Mouse (Mus musculus) limb, embryonic 11.5 days (tissue): ENCODE results near the gene Prc1. TPM values are rescaled to one million over a fixed set of nuclear protein-coding genes. Genes with fewer than 3 reads are reported as not detected.
"Not testable (repeated sequence)": the region's sequence is repeated elsewhere in the genome, so short reads cannot be mapped to it uniquely, and the experiment has no call there.

Experiments
- ATAC-seq: fragments of 200-750 bp; cut with Nextera tagmentation; 2 replicates; pipeline ENCODE4 v1.8.0; 2017; ENCODE audit warnings: low read depth; ENCODE audit not compliant: insufficient number of reproducible peaks, low FRiP score, low TSS enrichment
- DNase-seq: peaks from one replicate; pipeline ENCODE4 v3.0.0-alpha.2; 2015; ENCODE audit warnings: low spot score
- H3K27ac ChIP-seq: fragments of 300-500 bp; sonication (generic); replicated peaks from 2 replicates; pipeline ENCODE4 v1.5.1; 2014; ENCODE audit warnings: low read depth, mild to moderate bottlenecking, low read length
- H3K27me3 ChIP-seq: fragments of 300-500 bp; sonication (generic); 2 replicates; pipeline ENCODE4 v1.6.1; 2014; ENCODE audit warnings: mild to moderate bottlenecking, low read length, mixed read lengths; ENCODE audit not compliant: control insufficient read depth, insufficient read depth
- H3K36me3 ChIP-seq: fragments of 300-500 bp; sonication (generic); 2 replicates; pipeline ENCODE4 v1.6.1; 2014; ENCODE audit warnings: mild to moderate bottlenecking, low read length, moderate library complexity, mixed read lengths; ENCODE audit not compliant: control insufficient read depth, insufficient read depth
- H3K4me1 ChIP-seq: fragments of 300-500 bp; sonication (generic); 2 replicates; pipeline ENCODE4 v1.6.1; 2014; ENCODE audit warnings: low read length, mixed read lengths; ENCODE audit not compliant: control insufficient read depth, insufficient read depth
- H3K4me2 ChIP-seq: fragments of 300-500 bp; sonication (generic); 2 replicates; pipeline ENCODE4 v1.6.1; 2014; ENCODE audit warnings: low read depth, mild to moderate bottlenecking, moderate library complexity; ENCODE audit not compliant: severe bottlenecking
- H3K4me3 ChIP-seq: fragments of 300-500 bp; sonication (generic); 2 replicates; pipeline ENCODE4 v1.5.1; 2014; ENCODE audit warnings: low read depth, low read length
- H3K9ac ChIP-seq: fragments of 300-500 bp; sonication (generic); 2 replicates; pipeline ENCODE4 v1.6.1; 2014; ENCODE audit warnings: mild to moderate bottlenecking, low read length
- H3K9me3 ChIP-seq: fragments of 300-500 bp; sonication (generic); 2 replicates; pipeline ENCODE4 v1.6.1; 2016; ENCODE audit warnings: low read length; ENCODE audit not compliant: control insufficient read depth
- WGBS: fragments of 180-500 bp; shearing (Covaris S2); extraction: QIAGEN DNeasy Blood & Tissue Kit; methylation state at CpG from one replicate; pipeline ENCODE4 v1.1.7; 2014; 5-methylcytosine and 5-hydroxymethylcytosine counted together
- polyA plus RNA-seq: library from polyadenylated mRNA; unstranded; fragments of >200 nt; fragmentation: Nextera tagmentation; extraction: Ambion mirVana; gene quantifications from 2 replicates; pipeline ENCODE4 v1.2.1, GENCODE M21; 2014

Gene Prc1
- polyA plus RNA-seq, 1 experiment from 2014 or later = 150 TPM

GRCm38 (mm10) chr7:80315733-80316132, 21.5 kb downstream of the Prc1 start:
- no peak overlapping the region for H3K4me2 ChIP-seq
- peaks cover 27% of the 10 kb centered on the region for H3K36me3 ChIP-seq
- no peak overlapping the region for H3K27ac ChIP-seq
- H3K9ac ChIP-seq = no peak overlapping the region
- no peak for DNase-seq
- no peak for ATAC-seq
- no peaks in the 10 kb centered on the region for H3K27me3 ChIP-seq
- H3K4me1 ChIP-seq = no peaks in the 10 kb centered on the region
- H3K9me3 ChIP-seq = no peaks in the 10 kb centered on the region
- H3K4me3 ChIP-seq = no peak overlapping the region
- 84% methylated on average over 2 of the region's 2 CpGs for WGBS

- no peaks in the 10 kb centered on the region for H3K4me1 ChIP-seq
- WGBS = 70% methylated on average over 1 of the region's 1 CpGs
Measured at GRCm38 (mm10) chr7:80317439-80318115, 23.3 kb downstream of the Prc1 start.

GRCm38 (mm10) chr7:80318670-80319069, 24.4 kb downstream of the Prc1 start:
- H3K36me3 ChIP-seq = peaks cover 15% of the 10 kb centered on the region
- ATAC-seq (no peak), DNase-seq (no peak)
- H3K4me3 ChIP-seq = no peak overlapping the region
- no peak overlapping the region for H3K9ac ChIP-seq
- H3K27me3 ChIP-seq = no peaks in the 10 kb centered on the region
- H3K9me3 ChIP-seq = no peaks in the 10 kb centered on the region
- H3K4me1 ChIP-seq = peaks cover 6% of the 10 kb centered on the region
- WGBS = 92% methylated on average over 4 of the region's 4 CpGs
- no peak overlapping the region for H3K4me2 ChIP-seq
- H3K27ac ChIP-seq = no peak overlapping the region

More at GRCm38 (mm10) chr7:80317439-80318115, 23.3 kb downstream of the Prc1 start:
- Histone ChIP-seq H3K9me3 (no peaks in the 10 kb centered on the region), H3K27me3 (no peaks in the 10 kb centered on the region), H3K9ac (no peak overlapping the region), H3K27ac (no peak overlapping the region), H3K4me2 (no peak overlapping the region), H3K4me3 (no peak overlapping the region), H3K36me3 (peaks cover 21% of the 10 kb centered on the region)
- ATAC-seq = no peak
- no peak for DNase-seq

GRCm38 (mm10) chr7:80319846-80320496, 25.7 kb downstream of the Prc1 start:
- DNase-seq (no peak), ATAC-seq (no peak)
- Histone ChIP-seq H3K9ac (no peak overlapping the region), H3K27me3 (no peaks in the 10 kb centered on the region), H3K4me2 (no peak overlapping the region), H3K4me1 (peaks cover 6% of the 10 kb centered on the region), H3K27ac (no peak overlapping the region), H3K9me3 (no peaks in the 10 kb centered on the region), H3K4me3 (no peak overlapping the region), H3K36me3 (peaks cover 10% of the 10 kb centered on the region; the same call in 1 of the 2 replicates)
- WGBS = 77% methylated on average over 18 of the region's 19 CpGs

- ATAC-seq (no peak), DNase-seq (no peak)
- Histone ChIP-seq H3K4me3 (peak overlapping the region; percentile 61), H3K9me3 (no peaks in the 10 kb centered on the region), H3K36me3 (peaks cover 16% of the 10 kb centered on the region; the same call in 1 of the 2 replicates), H3K27me3 (no peaks in the 10 kb centered on the region), H3K9ac (peak overlapping the region; percentile 65), H3K4me2 (peak overlapping the region; percentile 79), H3K4me1 (peaks cover 6% of the 10 kb centered on the region), H3K27ac (peak overlapping the region; percentile 42; the same call in 1 of the 2 replicates)
- 21% methylated on average over 8 of the region's 8 CpGs for WGBS
Measured at GRCm38 (mm10) chr7:80323336-80323735, 29.1 kb downstream of the Prc1 start.

GRCm38 (mm10) chr7:80324043-80324815, 30.0 kb downstream of the Prc1 start, which contains the start of gene Rccd1:
TSS of gene Rccd1 (minus strand) at chr7:80324454.
- ATAC-seq = peak; percentile 97
- Histone ChIP-seq H3K4me2 (peak within 1 kb of the TSS; percentile 79), H3K27ac (peak within 1 kb of the TSS; percentile 42; the same call in 1 of the 2 replicates), H3K27me3 (no peaks in the 10 kb centered on the region), H3K36me3 (peaks cover 17% of the 10 kb centered on the region; the same call in 1 of the 2 replicates), H3K4me3 (peak within 1 kb of the TSS; percentile 61), H3K4me1 (peaks cover 6% of the 10 kb centered on the region), H3K9ac (peak within 1 kb of the TSS; percentile 65), H3K9me3 (no peaks in the 10 kb centered on the region)
- DNase-seq = peak; percentile 98
- 3% methylated on average over 38 of the region's 38 CpGs for WGBS

GRCm38 (mm10) chr7:80324816-80325119, 30.5 kb downstream of the Prc1 start:
- H3K27ac ChIP-seq, DNase-seq: not testable (repeated sequence)

GRCm38 (mm10) chr7:80325292-80325868, 31.1 kb downstream of the Prc1 start:
- H3K36me3 ChIP-seq = peaks cover 23% of the 10 kb centered on the region; the same call in 1 of the 2 replicates

More at GRCm38 (mm10) chr7:80324816-80325119, 30.5 kb downstream of the Prc1 start:
- H3K4me1 ChIP-seq, H3K9me3 ChIP-seq, H3K4me2 ChIP-seq, ATAC-seq, H3K4me3 ChIP-seq, H3K27me3 ChIP-seq, H3K9ac ChIP-seq: not testable (repeated sequence)
- peaks cover 19% of the 10 kb centered on the region; the same call in 1 of the 2 replicates for H3K36me3 ChIP-seq
- WGBS = 42% methylated on average over 4 of the region's 5 CpGs

More at GRCm38 (mm10) chr7:80325292-80325868, 31.1 kb downstream of the Prc1 start:
- Histone ChIP-seq H3K9ac (no peak overlapping the region), H3K27me3 (no peaks in the 10 kb centered on the region), H3K4me3 (no peak overlapping the region), H3K4me2 (no peak overlapping the region), H3K27ac (no peak overlapping the region), H3K4me1 (peaks cover 6% of the 10 kb centered on the region), H3K9me3 (no peaks in the 10 kb centered on the region)
- DNase-seq (no peak), ATAC-seq (no peak)
- 95% methylated on average over 16 of the region's 16 CpGs for WGBS
